Mouse (Mus musculus) right cerebral cortex, postnatal 36 days (tissue): ENCODE measurements at regions not wholly inside any gene's neighbourhood (a gene's known extent, or its start where the extent isn't known, plus 50 kb on each side); places are given as distances from the start of the nearest gene placed in this dataset.
"Not testable (repeated sequence)": the region's sequence is repeated elsewhere in the genome, so short reads cannot be mapped to it uniquely, and the experiment has no call there.

Experiments
- DNase-seq, 2 experiments: peaks; one replicate each; pipeline ENCODE4 v3.0.0; 2022; ENCODE audit warnings: low spot score in 2 of 2, mixed read lengths in 1 of 2

DNA sequence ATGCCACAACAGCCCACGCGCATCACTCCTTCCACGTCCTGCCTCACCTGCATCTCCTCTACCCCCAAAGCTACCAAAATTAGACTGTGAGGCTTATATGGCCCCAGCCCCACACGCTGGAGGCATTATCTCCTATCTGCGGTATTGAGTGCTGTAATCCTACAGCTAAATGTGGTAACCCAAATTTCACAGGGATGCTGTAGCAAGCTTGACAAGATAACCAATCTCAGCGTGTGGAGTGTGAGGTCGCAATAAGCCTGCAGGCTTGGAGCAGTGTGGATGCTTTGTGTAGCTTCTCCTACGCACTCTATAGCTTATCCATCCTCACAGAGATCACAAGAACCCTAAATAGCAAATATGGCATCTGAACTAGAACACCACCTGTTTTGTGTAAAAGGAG, 251.2 kb upstream of the Kcnh8 start:
- DNase-seq = peak; percentile 2 to 23

DNA sequence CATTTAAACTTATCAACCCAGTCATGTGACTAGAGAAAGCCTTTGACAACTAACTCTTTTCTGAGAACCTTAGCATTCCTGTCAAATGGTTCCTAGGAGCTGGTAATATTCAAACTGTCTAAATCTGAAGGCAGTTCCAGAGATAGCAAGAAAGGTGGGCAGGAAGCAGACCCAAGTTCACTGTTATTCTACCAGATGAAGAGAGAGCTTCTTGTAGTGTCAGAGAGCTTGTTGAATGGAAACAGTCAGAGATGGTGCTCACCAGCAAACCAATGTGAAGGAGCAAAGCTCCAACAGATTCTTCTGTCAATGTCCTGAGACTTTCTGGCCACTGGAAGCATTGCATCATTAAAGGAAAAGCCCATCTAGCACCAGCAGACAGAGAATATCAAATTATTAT, 251.8 kb upstream of the Kcnh8 start:
- no peak for DNase-seq

DNA sequence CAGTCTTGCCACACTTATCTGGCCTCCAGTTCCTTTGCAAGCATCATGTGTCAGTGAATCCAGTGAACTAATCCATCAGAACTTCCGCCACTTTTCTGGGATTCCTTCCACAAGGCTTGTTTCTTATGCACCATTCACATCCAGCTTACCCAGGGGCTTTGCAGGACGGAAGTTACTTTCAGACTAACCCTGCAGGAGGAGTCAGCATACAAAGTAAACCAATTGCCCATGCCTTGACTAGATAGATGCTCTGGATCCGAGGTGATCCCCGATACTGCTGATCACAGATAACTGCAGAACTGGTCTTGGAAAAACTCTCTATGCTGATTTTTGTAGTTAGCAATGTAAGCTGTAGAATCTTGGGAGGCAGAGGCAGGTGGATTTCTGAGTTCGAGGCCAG, 252.6 kb upstream of the Kcnh8 start:
- no peak for DNase-seq

DNA sequence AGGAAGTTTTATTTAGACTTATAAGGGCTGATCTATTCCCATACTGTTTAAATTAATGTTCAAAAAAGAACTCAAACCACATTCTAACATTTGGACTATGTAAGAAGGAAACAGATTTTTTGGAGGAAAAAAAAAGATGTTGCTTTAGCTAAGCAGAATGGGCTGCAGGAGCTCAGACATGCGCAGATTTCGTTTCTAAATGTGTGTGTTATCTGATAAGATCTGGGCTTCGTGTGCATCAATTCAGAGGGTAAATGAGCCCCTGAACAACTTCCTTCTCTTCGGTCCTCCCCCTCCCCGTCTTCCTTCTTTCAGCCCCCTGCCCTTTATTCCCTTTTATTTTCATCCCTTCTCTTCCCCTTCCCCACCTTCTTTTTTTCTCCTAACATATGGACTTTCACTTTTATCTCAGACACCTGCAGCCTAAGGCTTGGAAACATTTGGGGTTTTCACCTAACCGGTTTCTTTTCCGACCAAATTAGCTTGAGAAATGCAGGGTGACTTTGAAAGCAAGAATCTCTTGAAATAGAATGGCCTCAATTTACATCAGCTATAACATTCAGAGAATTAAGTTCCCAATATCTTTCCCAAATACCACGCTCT, 253.9 kb upstream of the Kcnh8 start:
- no peak for DNase-seq

DNA sequence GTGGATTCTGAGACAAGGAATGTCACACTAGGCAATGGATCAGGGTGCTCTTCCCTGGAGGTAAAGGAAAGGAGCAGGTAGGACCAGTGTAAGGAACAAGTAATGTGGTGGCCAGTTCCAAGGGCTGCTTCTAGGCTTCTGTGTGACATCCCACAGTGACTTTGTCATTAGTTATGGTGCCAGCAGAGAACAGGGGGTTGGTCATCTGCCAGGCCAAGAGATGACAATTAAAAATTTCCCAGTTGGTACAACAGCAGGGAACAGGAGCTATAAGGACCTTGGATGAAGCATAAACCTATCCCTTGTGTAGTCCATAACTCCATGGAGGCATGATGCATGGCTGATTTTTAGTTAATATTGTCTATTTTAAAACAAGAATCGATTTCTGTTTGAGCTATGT, 281.9 kb upstream of the Kcnh8 start:
- no peak for DNase-seq

DNA sequence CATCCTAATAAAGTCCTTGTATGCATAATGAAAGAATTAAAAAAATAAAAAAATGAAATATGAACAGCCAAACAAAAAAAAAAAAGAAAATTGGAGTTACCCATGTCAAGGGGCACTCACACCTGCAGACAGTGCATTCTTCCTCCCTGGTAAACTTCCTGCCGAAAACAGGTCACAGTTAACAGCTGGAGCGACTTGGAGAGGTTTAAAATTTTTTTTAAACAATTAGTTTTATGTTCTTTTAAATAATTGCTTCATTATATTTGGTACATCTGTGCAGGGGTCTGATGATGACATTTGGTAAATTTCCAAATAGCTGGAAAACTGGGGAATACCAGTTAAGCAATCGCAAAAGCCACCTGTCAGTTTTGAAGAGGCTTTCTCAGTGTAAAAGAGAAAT, 285.5 kb upstream of the Kcnh8 start:
- DNase-seq = no peak

DNA sequence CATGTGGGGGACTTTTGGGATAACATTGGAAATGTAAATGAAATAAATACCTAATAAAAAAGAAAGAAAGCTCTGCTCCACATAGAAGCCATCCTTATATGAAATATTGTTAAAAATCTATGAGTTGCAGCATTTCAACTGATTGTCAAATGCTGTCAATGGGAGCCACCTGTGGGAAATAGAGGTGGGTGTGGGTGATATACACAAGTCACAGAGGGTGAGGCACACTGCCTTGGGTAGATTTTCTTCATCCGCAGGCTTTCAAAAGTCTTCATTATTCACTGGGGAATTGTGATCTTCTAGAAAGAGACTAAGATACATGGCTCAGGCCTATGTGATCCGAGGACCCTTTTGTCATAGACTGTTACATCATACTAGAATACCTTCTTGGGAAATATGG, 286.6 kb upstream of the Kcnh8 start:
- DNase-seq = no peak

DNA sequence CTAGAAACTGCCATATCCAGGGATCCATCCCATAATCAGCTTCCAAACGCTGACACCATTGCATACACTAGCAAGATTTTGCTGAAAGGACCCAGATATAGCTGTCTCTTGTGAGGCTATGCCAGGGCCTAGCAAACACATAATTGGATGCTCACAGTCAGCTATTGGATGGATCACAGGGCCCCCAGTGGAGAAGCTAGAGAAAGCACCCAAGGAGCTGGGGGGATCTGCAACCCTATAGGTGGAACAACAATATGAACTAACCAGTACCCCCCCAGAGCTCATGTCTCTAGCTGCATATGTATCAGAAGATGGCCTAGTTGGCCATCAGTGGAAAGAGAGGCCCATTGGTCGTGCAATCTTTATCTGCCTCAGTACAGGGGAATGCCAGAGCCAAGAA, 287.1 kb upstream of the Kcnh8 start:
- not testable (repeated sequence) for DNase-seq

DNA sequence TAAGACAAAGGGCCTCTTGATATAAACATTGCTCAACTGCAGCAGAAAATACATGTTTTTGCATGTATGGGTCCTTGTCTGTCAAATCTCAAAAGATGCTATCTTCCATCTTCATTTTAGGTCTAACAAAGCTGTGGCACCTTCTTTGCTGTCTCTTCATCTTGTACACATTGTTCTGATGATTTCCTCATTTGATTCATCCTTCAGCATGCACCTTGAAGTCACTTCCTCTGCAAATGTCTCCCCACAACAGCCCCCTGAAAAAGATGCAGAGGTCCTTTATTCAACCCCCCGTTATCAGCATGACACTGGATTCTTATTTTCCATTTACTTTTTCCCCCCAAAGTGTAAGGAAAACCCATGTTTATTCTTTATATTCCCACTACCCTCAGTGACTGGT, 290.5 kb upstream of the Kcnh8 start:
- DNase-seq = no peak

DNA sequence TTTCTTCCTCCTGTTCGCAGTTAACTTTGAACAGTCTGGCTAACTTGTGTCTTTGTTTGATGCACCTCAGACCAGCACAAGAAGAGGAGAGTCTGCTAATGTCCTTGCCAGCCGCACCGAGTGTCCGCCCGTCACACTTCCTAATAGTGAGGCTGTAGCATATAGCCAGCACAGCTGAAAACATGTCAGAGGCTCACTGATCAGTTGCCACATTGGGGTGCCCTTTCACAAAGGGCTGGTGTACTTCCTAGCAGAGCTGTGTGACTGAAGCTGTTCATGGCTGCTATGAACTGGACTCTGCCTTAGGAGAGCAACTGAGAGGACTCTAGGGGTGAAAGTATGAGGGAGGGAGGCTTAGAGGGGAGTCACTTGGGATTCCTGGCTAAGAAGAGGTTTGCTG, 293.7 kb upstream of the Kcnh8 start:
- no peak for DNase-seq

DNA sequence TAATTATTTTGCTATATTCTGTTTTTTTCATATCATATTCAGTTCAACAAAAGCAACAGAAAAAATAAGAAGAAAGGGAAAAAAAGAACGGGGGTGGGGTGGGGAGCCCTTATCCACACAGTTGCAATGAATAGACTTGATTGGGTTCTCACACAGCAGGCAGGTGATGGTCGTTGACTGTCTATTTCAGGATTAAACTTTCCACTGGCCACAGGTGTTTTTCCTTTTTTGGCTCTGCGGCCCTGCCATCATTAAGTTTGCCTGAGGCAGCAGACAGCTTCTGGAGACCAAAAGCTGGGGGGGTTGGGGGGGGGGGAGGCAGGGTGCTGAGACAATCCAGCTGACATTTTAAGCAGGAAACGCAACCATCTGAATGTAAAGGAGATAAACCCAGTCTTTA, 298.4 kb upstream of the Kcnh8 start:
- no peak for DNase-seq

DNA sequence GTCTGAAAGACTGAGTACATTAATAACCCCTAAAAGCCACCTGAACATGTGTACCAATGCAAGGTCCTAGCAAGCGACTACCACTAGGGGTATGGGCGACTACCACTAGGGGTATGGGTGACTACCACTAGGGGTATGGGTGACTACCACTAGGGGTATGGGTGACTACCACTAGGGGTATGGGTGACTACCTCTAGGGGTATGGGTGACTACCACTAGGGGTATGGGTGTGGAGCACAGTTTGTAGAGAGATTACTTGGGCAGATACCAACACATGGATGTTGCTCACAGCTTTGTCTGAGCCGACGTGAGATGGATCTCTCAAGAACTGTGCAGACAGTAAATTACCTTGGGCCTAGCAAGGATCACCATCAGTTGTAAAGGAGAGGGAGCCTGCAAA, 299.2 kb upstream of the Kcnh8 start:
- no peak for DNase-seq

DNA sequence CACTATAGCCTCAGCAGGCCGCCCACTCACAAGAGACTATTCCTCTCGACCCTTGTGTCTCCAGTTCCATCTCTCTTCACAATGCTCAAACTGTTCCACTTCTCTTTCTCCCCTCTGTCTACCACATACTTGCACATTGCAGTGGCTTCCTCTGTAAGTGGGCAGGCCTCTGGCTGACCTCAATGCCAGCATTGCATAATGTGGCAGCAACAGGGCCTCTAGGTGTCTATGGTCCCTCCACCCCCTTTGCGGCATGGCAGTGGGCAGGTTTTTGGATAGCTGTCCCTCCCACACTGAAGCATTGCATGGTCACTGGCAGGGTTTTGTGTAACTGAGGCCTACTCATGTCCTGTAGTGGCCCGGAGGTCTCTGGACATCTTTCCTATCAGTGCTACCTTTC, 302.7 kb upstream of the Kcnh8 start:
- no peak for DNase-seq

DNA sequence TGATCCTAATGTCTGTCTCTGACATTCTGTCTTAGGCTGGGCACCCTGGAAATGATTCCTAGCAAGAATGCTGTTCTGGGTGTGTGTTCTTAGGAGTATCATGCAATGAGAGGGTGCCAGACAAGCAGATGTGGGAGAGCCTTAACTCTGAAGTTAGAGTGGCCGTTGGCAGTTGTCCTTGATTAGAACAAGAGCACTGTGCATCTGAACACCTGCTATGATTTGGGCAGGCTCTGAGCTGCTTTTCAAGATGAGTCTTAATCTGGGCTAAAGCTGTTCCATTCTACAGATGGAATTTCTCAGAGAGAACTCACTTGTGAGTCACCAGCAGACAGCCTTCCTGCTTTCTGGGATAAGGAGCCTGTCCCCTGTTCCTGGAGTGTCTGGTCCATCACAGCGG, 317.1 kb upstream of the Kcnh8 start:
- no peak for DNase-seq

DNA sequence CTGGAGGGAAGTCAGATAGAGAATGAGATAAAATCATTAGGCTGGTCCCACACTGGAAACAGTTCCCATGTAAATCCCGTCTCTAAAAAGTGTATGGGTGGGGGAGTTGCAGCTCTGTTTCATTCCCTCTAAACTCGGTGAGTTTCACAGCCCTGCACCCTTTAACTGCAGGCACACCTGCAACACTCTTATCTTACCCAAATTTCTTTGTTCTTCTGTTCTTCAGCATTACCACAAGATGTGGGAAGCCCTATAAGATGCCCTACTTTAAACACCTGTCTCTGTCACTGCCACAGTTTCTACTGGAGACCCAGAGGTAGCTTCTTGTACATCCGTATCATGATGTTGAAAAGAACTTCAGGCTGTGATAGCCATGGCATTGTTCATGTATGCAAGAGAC, 320.2 kb upstream of the Kcnh8 start:
- DNase-seq = no peak

DNA sequence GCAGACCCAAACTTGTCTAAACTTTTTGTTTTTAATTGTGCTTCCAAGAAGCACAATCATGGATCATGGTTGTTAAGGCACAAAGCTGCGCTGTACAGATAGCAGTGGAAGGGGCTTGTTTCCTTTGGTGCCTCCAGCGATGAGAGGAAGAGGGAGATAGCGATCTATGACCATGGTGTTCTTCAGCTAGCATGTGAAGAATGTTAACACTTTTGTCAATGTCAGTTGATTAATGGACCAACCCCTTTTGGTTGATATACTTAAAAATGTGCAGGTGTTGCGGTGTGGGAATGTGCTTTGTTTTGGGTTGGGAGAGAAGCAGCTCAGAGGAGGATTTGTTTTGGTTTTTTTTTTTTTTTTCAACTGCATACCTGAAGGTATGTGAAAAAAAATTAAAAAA, 324.0 kb upstream of the Kcnh8 start:
- DNase-seq = no peak

DNA sequence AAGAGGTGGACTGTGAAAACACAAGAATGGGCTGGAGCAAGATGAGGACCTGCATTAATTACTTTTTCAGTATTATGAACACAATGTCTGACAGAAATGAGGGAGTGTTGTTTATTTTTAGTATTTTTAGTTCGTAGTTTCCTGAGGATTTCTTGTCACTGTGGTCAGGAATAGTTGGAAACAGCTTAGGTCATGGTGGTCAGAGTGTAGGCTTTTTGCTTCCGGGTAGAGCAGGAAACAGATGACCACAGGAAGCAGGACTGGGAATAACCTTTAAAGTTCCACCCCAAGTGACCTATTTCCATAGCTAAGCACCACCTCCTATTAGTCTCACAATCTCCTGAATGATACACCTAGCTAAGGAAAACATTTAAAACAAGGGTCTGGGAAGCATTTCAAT, 333.7 kb upstream of the Kcnh8 start:
- no peak for DNase-seq

DNA sequence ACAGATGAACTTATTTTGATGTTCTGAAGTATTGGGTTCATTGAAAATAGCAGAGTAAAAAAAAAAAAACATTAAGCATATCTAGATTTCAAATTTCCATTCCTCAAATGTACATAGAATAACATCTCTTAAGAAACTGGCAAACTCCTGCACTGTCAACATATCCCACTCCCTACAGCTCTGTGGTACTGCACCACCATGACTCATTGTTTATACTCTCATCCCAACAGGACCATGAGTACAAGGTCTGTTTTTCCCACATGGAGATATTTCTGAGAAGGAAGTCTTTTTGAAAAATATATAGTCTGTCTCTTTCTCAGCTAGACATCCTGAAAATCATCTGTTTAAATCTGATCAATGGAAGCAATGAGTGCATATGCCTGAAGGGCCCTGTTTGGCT, 351.2 kb upstream of the Kcnh8 start:
- DNase-seq = peak in 1 of 2 experiments; percentile 3

DNA sequence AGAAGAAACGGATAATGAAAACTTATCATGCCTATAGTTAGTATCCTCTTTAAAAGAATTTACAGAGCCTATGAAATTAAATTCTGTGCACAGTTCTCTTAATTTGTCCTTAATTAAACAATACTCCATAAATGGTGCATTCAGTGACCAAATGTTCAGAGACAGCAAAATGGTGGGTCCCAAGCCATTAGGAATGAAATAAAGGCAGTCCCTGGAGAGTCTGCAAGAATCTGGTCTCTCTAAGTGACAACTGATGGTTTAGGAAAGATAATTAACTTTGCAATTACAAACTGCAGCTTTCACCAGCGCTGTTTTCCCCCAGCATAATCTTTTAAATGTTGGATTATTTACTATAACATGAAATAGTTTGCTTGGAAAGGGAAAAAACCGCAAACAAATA, 376.9 kb upstream of the Kcnh8 start:
- DNase-seq = no peak

DNA sequence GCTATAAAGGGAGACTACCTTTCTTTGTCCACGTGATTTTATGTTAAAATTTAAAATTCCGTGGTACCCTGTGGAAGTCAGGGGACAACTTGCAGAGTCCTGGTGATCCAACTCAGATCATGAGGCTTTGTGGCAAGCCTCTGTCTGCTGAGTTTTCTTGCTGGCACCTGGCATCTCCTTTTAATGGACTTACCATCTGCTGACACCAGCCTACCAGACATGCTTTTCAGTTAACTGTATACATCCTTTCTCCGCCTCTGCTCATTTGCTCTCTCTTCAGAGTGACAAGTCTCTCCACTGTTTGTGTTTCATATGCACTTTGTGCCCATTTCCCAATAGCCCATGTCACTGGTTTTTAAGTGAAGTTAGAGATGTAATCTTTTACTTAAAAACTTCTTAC, 382.1 kb upstream of the Kcnh8 start:
- DNase-seq = no peak

DNA sequence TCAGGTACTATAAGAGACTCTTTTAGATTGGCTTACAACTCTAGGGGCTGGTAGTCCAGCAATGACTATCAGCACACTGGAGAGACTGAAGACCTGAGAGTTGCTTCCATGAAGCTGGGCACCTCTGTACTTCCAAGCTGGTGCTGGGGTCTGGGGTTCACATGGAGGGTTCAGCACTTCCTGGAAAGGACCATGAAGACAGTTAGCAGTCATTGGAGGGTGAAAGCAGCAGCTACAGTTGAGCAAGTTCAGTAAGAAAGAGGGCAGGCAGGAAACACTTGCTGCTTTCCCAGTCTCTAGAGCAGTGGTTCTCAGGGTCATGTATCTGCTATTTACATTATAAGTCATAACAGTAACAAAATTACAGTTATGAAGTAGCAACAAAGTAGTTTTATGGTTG, 384.3 kb upstream of the Satb1 start:
- DNase-seq = no peak

DNA sequence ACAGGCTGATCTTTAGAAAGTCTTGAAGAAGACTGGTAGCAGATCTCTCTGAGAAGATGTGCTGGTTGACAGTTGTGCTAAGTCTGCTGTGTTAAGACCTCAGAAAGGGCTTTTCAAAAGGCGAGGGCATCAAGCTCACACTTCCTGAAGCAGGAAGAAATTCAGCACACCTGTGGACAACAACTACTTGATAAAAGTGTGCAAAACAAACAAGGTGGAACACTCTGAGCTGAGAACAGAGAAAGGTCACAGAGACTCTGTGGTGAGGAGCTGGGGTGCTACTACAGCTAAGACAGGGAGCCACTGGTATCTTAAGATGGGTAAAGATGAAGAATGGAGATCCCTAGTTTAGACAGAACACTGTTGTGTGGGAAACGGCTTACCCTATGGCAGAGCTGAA, 379.9 kb upstream of the Satb1 start:
- DNase-seq = no peak

DNA sequence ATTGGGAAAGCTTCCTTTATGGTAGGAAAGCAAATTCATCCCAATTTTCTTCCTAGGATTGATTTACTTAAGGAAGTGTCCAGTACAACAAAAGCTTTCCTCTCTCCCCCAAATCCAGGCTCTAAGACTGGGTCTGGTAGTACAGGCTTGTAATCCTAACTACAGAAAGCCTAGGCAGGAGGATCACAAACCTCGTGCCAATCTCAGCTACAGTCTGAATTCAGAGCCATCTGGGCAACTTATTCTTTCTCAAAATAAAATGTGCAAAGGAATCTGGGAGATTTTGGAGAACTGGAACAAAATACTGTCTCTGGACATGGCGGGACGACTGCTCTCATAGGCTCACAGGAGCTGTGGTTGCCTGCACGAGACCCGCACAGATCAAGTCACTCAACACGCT, 377.4 kb upstream of the Satb1 start:
- DNase-seq = no peak

DNA sequence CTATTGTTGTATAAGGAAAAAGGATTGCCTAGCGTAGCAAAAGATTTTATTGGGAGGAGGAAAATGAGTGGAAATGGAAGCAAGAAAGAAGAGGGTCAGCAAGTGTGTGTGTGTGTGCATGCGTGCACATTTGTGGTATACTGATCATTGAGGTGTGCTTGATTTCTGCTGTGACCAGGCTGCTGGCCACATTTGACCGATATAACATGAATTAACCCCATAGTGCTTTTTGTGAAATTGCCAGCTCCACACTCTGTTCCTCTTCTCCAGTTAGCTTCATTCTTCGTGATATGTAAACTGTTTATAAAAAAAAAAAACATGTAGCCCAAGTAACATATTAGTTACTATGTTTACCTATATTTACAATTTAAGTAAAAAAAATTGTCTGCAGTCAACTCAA, 364.6 kb upstream of the Satb1 start:
- no peak for DNase-seq

DNA sequence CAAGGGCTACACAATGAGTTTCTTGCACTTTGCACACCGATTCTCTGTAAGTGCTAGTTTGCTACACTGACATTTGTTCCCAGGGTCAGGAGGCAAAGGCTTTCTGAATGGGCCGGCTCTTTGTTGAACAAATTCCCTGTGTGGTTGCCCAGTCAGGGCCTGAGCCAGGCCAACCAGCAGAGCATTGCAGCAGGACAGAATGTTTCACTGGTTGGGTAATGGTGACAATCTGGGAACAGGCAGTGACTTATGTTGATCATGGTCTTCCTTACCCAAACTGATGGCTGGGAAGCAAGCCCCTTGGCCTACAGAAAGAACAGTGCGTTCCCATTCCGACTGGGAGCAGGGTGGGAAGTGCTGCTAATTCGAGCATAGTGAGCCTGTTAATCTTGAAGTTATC, 363.7 kb upstream of the Satb1 start:
- DNase-seq = no peak
